Mouse (Mus musculus): ENCODE data around the gene Rapgef2.

GRCm38 (mm10) chr3:79042973-79043372 is 243.3 kb downstream of the Rapgef2 start:
- TF ChIP-seq CTCF (IDR thresholded peaks at IDR 0.05; ENCODE audit: low read depth, low read length) (no peak), POLR2A (IDR thresholded peaks at IDR 0.05; ENCODE audit: insufficient read depth, low read length) (no peak)

Measured in ES-Bruce4 (cell line).